Mouse (Mus musculus): ENCODE measurements around the gene Pum3. TPM values are rescaled to one million over a fixed set of nuclear protein-coding genes. Genes with fewer than 3 reads are reported as not detected.

The Pum3 gene
- polyA plus RNA-seq, 1 experiment from 2014 or later: 65.5 TPM

DNA sequence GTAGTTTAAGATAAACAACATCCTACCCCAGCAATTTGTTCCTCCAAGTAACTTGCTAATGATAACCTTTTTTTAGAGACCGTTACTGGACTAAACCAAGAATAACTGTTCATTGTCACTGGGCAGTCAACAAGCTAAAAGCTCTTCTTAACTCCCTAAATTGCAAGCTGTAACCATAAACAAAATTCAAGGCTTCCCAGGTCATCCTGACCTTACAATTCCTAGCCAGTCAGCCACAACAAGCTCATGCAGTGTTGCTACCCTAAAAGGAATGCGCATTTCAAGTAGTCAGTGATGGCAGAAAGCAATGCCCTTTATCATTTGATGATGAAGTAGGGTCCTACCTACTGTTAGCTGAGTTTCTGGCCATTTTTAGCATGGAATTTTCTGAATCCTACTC is 58.8 kb downstream of the Pum3 start:
- ChIA-PET POLR2A (no interaction called here), CTCF (interaction anchor here (1.2 kb wide), 1 partner anchor 11 kb away, joined by 3 read pairs; no protein-coding TSS in a partner anchor)
- in situ Hi-C loops (cut with MboI; ENCODE audit: low pct_unique_long_range_greater_than_20kb): no loop called here
- no peak for TF ChIP-seq CTCF (IDR thresholded peaks at IDR 0.05)
- DNase-seq (ENCODE audit: low read depth, low spot score): no peak
- no peak for ATAC-seq
- H3K27me3 ChIP-seq: no peaks in the 10 kb centered on the region

DNA sequence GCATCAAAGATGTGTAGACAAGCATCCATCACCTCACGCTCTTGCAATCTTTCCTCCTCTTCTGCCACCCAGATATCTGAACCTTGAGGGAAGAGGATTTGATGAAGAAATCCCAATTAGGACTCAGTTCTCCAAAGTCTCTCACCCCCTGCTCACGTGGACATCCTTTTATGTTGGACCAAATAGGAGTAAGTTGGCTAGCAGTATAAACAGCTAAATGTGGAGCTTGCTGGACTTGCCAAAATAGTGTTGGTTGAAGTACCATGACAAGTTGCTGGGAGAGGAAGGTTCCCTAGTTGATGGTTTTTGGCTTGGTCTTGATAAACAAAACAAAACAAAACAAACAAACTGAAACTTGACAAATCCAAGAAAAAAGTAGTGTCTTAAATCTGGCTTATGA is 59.5 kb downstream of the Pum3 start:
- ATAC-seq (no peak), DNase-seq (ENCODE audit: low read depth, low spot score) (no peak)
- ChIA-PET POLR2A (interaction anchor here (0.7 kb wide), 1 partner anchor 96 kb away, joined by 8 read pairs; no protein-coding TSS in a partner anchor), CTCF (no interaction called here)
- in situ Hi-C loops (cut with MboI; ENCODE audit: low pct_unique_long_range_greater_than_20kb): no loop called here
- no peak for TF ChIP-seq CTCF (IDR thresholded peaks at IDR 0.05)
- H3K27me3 ChIP-seq: no peaks in the 10 kb centered on the region

DNA sequence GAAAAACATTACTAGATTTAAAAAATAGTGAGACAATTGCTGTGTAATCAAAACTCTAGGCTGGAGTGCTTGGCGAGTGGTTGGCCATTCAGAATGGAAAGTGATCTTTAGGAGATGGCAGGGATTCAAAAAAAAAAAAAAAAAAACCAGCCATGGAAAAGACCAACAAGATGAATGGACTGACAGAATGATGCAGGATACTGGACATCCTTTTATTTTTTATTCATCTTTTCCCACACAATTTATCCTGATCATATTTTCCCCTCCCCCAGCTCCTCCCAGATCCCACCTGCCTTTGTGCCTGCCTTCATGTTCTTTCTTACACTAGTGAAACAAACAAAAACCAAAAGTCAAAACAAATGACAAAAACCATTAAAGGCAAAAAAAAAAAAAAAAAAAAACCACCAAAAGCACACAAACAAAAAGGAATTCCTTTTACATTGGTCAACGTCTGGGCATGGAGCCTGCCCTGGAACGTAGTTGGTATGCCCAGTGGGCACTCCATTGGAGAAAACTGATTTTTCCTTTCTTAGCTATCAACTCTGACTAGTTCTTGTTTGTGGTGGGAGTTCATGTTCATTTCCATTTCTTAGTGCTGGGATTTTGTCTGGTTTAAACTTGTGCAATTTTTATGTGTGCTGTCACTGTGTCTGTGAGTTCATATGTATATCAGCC is 60.0 kb downstream of the Pum3 start:
- ATAC-seq (no peak), DNase-seq (ENCODE audit: low read depth, low spot score) (no peak)
- in situ Hi-C loops (cut with MboI; ENCODE audit: low pct_unique_long_range_greater_than_20kb): no loop called here
- no peaks in the 10 kb centered on the region for H3K27me3 ChIP-seq
- no peak for TF ChIP-seq CTCF (IDR thresholded peaks at IDR 0.05)
- CTCF ChIA-PET: interaction anchor here (0.7 kb wide), 1 partner anchor 352 kb away, joined by 3 read pairs; no protein-coding TSS in a partner anchor
- POLR2A ChIA-PET: interaction anchor here (0.7 kb wide), 3 partner anchors 88 to 121 kb away, joined by 6 to 8 read pairs (median 6); no protein-coding TSS in a partner anchor

DNA sequence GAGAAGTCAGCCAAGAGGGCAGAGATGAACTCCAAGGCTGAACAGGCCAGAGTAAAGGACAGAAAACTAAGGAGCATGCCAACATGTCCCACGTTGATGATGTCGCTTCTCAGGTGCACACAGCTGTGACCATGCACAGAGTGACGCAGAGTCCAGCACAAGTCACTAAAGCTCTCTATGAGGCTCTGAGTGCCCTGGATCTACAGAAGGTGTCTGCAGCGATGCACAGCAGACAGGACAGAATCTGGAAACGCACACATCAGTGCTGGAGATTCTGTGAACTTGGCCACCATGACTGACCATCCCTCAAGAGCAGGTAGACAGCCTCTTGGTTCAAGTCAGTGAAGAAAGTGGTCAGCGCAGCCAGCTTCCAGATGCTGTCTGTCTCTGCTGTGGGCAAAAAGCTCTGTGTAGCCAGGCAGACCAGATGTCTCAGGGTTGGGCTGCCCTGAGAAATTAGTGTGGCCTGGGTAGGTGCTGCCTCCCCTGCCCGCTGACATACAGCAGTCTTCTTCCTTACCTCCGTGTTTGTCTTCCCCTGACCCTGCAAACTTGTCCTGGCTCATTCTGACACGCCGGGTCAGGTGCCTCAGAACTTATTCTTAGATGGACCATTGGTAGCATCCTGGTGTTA is 63.4 kb downstream of the Pum3 start:
- no peak for DNase-seq (ENCODE audit: low read depth, low spot score)
- POLR2A ChIA-PET: interaction anchor here (0.6 kb wide), 1 partner anchor 318 kb away, joined by 3 read pairs; no protein-coding TSS in a partner anchor
- no peak for TF ChIP-seq CTCF (IDR thresholded peaks at IDR 0.05)
- H3K27me3 ChIP-seq: no peaks in the 10 kb centered on the region
- CTCF ChIA-PET: interaction anchor here (1.0 kb wide), 1 partner anchor 9 kb away, joined by 3 read pairs; no protein-coding TSS in a partner anchor
- no peak for ATAC-seq
- in situ Hi-C loops (cut with MboI; ENCODE audit: low pct_unique_long_range_greater_than_20kb): no loop called here

DNA sequence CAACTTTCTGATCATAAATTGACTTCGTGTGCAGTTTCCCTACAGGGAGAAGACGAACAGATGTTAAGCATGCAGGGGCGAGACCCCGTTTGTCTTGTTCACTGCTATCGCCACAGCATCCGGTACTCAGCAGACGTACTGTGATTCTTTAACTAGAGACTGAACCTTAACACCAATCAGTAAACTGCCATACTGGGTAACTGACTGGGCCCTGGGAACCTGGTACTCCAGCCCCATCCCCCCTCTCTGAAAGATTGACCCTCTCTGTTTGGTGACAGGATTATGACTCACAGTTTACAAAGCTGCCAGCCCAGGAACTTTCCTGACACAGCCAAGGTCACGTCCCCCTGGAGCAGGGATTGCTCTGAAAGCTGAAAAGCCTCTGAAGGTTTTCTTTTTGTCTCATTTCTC is 65.1 kb downstream of the Pum3 start:
- in situ Hi-C loops (cut with MboI; ENCODE audit: low pct_unique_long_range_greater_than_20kb): no loop called here

DNA sequence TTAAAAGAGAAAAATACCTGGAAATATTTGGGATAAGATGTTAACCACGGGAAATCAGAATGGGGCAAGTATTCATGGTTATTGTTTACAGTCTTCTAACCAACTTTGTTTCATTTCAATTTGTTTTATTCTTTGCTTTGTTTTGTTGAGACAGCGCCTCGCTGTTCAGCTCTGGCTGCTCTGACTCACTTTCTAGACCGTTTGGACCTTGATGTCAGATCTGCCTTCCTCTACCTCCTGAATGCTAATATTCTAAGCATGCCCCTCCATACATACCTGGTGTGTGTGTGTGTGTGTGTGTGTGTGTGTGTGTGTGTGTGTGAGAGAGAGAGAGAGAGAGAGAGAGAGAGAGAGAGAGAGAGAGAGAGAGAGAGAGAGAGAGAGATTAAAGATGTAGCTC is 65.7 kb downstream of the Pum3 start:
- peaks cover 7% of the 10 kb centered on the region for H3K27me3 ChIP-seq
- no peak for TF ChIP-seq CTCF (IDR thresholded peaks at IDR 0.05)
- ChIA-PET CTCF (no interaction called here), POLR2A (interaction anchor here (0.5 kb wide), 1 partner anchor 14 kb away, joined by 3 read pairs; no protein-coding TSS in a partner anchor)
- in situ Hi-C loops (cut with MboI; ENCODE audit: low pct_unique_long_range_greater_than_20kb): no loop called here
- DNase-seq (ENCODE audit: low read depth, low spot score) (no peak), ATAC-seq (no peak)

More for the DNA sequence above, 65.1 kb downstream of the Pum3 start:
- ATAC-seq (no peak), DNase-seq (ENCODE audit: low read depth, low spot score) (no peak)
- ChIA-PET CTCF (no interaction called here), POLR2A (interaction anchor here (0.5 to 0.7 kb wide), 2 partner anchors 13 to 139 kb away, joined by 3 to 5 read pairs; no protein-coding TSS in a partner anchor)
- TF ChIP-seq CTCF (IDR thresholded peaks at IDR 0.05): no peak
- H3K27me3 ChIP-seq: peaks cover 3% of the 10 kb centered on the region

DNA sequence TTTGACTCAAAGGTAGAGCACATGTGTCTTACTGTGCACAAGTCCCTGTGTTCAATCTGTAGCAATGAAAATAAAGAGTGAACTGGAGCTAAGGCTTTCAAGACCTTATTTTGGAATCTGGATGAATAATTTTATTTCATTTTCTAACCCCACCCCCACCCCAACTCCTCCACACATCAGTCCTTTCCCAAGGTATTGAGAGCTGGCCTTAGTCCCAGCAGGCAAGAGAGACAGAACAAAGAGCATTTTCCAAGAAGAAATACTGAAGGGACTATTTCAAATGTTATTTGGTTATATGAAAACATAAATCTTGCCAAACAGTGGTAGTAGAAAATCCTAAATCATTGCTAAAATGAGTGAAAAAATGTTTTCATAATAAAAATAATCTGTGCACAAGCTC is 69.2 kb downstream of the Pum3 start:
- no peak for ATAC-seq
- POLR2A ChIA-PET: interaction anchor here (0.8 kb wide), 1 partner anchor 630 kb away, joined by 4 read pairs; no protein-coding TSS in a partner anchor
- CTCF ChIA-PET: no interaction called here
- TF ChIP-seq CTCF (IDR thresholded peaks at IDR 0.05): no peak
- DNase-seq (ENCODE audit: low read depth, low spot score): no peak
- in situ Hi-C loops (cut with MboI; ENCODE audit: low pct_unique_long_range_greater_than_20kb): no loop called here
- H3K27me3 ChIP-seq: peaks cover 9% of the 10 kb centered on the region

DNA sequence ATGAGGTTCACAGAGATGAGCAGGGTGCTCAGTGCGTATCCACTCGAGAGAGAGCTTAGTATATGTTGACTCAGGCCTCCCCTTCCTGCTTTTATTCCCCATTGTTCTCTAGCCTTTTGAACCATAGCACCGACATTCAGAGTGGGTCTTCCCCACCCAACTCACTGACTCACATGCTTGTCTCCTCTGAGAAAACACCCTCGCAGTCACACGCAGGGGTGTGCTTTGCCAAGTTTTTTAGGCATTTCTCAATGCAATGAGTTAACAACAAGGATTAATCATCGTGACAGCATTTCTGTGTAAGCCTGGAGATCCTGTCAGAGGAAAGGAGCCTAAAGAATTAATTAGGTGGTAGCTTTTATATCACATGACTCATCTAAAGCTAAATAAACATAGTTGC is 77.9 kb downstream of the Pum3 start:
- in situ Hi-C loops (cut with MboI; ENCODE audit: low pct_unique_long_range_greater_than_20kb): no loop called here
- DNase-seq (ENCODE audit: low read depth, low spot score): peak; percentile 95
- CTCF ChIA-PET: interaction anchor here (2.2 kb wide), 1 partner anchor 27 kb away, joined by 4 read pairs; no protein-coding TSS in a partner anchor

DNA sequence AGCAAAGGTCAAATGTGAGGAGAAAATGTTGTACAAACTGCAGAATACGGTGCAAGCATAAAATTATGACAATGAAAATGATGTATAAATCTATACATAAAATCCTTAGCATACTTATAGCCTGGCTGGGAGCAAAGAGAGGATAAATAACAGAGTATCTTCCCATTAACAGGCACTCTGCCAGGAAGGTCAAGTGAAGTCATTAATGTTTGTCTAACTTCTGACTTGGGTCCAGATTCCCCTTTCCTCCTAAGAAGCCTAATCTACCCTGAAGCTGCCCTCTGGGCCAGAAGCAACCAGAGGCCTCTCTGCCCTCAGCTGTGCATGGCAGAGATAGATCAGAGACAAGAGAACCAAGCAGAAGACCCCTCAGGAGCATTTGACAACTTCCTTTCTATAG is 83.1 kb downstream of the Pum3 start:
- ATAC-seq (no peak), DNase-seq (ENCODE audit: low read depth, low spot score) (no peak)
- no peak for TF ChIP-seq CTCF (IDR thresholded peaks at IDR 0.05)
- POLR2A ChIA-PET: no interaction called here
- CTCF ChIA-PET: no interaction called here
- no peaks in the 10 kb centered on the region for H3K27me3 ChIP-seq
- in situ Hi-C loops (cut with MboI; ENCODE audit: low pct_unique_long_range_greater_than_20kb): no loop called here

More for the DNA sequence above, 77.9 kb downstream of the Pum3 start:
- TF ChIP-seq CTCF (IDR thresholded peaks at IDR 0.05): no peak
- POLR2A ChIA-PET: no interaction called here
- H3K27me3 ChIP-seq: no peaks in the 10 kb centered on the region
- ATAC-seq: peak; percentile 93

Other genes starting within 250 kb of the Pum3 start
- gene Vldlr, start 213.3 kb downstream of the Pum3 start, polyA plus RNA-seq (2021): 126 TPM
- gene Kcnv2, start 107.2 kb downstream of the Pum3 start, polyA plus RNA-seq (2021): not detected

All from Patski (cell line).